Mouse (Mus musculus) ES-CJ7 (cell line): Measurements from ENCODE around the gene Sdk2.

ENCODE experiments used
- DNase-seq: peaks from one replicate; pipeline ENCODE4 v3.0.0; 2011; ENCODE audit warnings: low read depth, low spot score

Sdk2 gene

GRCm38 (mm10) chr11:114066951-114067762 is at the start of gene Sdk2:
Gene Sdk2, minus strand, starts transcription at chr11:114067046.
- peak; percentile 47 for DNase-seq

GRCm38 (mm10) chr11:114115077-114115476 is 48.2 kb upstream of the Sdk2 start:
- peak; percentile 9 for DNase-seq

- DNase-seq: no peak
These were observed 47.8 kb upstream of the Sdk2 start for GRCm38 (mm10) chr11:114114674-114115073.

DNA sequence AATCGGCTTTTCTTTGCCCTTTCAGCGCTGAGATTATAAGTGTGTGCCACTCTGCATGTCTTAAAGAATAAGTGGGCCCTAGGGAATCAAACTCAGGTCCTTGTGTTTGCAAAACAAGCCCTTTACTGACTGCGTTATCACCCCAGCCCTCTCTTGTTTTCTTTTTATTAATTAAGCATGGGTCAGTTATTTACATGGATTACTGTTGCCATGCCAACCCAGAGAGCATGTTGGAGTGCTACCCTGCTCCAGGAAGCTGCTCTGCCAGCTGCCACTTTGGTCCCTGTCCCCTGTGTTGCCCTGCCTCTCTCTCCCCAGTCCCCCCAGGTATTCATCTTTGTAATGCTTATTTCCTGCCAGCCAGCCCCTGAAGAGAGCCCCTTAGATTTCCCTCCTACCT is 44.0 kb upstream of the Sdk2 start:
- DNase-seq: no peak

DNA sequence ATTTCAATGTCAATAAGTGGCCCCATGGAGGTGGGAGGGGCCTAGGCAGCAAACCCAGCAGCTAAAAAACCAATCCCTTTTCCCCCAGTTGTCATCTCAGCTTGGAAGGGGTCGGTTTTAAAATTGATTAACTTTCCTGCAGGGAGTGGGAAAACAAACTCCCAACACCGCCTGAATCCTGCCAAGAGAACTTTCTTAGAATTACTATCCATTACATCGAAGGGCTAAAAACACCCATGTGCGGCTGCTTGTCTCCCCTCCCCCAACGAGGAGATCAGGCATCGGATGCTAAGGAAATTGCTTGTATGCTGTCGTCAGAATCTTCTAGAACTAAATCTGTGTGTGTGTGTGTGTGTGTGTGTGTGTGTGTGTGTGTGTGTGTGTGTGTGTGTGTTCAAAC is 26.8 kb upstream of the Sdk2 start:
- DNase-seq: no peak

DNA sequence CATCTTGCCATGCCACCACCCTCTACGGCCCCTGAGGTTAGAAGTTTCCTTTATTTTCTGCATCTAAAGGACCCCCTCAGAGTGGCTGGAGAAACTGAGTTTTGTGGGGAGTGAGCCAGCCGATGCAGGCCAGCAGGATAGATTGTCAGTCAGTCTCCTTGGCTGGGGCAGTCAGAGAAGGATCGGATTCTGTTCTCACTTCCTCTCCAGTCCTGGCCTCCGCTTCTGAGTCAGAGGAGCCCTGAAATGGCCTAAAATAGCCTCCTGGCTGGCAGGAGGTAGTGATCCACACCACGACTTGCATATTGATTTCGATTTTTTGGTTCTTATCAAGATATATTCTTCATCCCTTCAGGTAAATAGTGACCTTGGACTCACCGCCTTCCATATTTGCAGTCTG is 26.3 kb upstream of the Sdk2 start:
- no peak for DNase-seq

GRCm38 (mm10) chr11:114080606-114081005 is 13.8 kb upstream of the Sdk2 start:
- no peak for DNase-seq

GRCm38 (mm10) chr11:114072644-114073043 is 5.8 kb upstream of the Sdk2 start:
- no peak for DNase-seq

GRCm38 (mm10) chr11:114071998-114072397 is 5.2 kb upstream of the Sdk2 start:
- peak; percentile 78 for DNase-seq

- peak; percentile 58 for DNase-seq
These were observed 4.0 kb upstream of the Sdk2 start for GRCm38 (mm10) chr11:114070881-114071280.

GRCm38 (mm10) chr11:114070131-114070530 is 3.3 kb upstream of the Sdk2 start:
- DNase-seq: peak; percentile 23

DNA sequence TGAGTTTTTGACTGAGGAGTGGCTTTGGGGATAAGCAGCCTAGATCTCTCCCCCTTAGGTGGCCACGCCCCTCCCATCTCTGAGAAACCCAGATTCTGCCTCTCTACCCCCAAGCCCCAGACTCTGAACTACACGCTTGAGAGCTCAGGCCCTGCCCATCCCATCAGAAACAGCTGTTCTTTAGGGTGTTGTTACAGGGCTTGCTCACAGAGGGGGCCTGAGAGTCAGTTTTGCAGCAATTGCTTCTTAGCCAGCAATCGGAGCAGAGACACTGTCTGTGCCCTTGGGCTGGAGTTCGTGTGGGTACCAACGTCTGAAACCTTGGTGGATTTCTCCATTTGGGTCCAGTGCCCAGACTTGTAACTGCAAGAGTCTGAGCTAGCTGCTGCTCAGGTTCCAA is 1.5 kb upstream of the Sdk2 start:
- peak; percentile 89 for DNase-seq

DNA sequence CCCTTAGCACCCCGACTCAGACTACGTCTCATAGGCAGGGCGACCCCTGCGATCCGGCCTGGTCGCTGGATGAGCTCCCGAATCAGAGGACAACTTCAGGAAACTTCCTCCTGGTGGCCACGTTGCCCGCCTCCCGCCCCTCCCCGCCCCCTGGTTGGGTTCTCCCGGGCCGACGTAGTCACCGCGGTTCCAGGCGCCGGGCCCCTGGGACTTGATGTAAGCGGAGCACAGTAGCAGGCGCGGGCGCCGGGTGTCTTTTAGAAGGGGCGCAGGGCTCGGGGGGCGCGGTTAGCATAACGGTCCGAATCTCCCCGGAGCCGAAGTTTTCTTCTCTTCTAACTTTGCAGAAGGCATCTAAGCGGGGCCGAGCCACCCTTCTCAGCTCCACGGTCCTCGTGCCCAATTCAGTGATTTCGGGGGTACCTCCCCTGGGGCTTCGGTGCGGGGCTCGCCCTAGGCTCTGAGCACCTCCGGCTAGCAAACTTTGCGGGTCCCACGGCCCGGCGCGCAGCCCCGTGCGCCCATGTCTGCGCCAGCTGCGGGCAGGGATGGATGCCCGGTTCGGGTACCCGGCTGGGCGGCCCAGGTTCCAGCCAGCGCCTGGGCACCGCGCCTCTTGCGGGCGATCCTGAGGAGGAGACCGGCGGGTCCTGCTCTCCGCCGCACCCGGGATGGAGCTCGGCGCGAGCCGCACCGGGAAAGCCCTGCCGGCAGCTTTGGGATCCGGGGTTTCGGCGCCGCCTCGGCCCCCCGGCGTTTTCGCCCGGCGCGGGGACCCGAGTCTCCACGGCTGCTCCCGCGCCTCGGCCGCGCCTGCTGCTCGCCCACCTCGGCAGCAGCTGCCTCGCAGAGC is 522 bp downstream of the Sdk2 start:
- DNase-seq: no peak

GRCm38 (mm10) chr11:114065596-114065995 is 1.2 kb downstream of the Sdk2 start:
- DNase-seq: no peak

GRCm38 (mm10) chr11:114064871-114065388 is 1.9 kb downstream of the Sdk2 start:
- DNase-seq: no peak

DNA sequence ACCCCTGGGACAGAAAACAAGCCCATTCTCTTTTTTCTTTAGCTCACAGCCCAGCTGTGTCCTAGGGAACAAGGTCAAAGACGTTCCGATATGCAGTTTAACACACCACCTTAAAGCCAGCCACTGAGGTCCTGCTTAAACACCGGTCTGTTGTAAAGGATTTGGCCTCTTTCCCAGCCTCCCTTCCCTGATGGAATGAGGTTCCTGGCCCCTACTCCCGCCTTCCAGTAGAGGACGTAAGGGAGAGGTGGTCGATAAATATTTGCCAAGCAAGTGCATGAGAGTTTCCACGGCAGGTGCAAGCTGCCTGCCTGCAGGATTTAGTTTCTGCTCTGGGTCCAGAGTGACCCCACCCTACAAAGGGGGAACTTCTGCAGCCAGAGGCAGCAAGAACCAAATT is 4.9 kb downstream of the Sdk2 start:
- no peak for DNase-seq

DNA sequence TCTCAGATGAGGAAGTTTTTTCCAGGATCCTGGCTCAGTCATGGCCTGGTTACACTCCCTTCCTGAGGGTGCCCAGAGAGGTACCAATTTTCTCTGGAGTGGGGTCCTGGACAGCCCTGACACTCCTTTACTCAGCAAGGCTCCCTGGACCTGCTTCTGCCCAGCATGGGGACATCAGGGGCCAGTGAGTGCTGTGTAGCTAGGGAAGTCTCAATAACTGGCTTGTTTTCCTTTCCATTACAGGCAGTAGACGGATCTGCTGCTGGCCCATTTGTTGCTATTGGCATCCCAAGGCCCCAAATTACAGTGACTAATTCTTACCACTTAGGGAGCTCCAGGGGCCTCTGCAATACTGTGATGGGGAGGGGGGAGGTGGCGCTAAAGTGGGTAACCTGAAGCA is 5.6 kb downstream of the Sdk2 start:
- DNase-seq: no peak

DNA sequence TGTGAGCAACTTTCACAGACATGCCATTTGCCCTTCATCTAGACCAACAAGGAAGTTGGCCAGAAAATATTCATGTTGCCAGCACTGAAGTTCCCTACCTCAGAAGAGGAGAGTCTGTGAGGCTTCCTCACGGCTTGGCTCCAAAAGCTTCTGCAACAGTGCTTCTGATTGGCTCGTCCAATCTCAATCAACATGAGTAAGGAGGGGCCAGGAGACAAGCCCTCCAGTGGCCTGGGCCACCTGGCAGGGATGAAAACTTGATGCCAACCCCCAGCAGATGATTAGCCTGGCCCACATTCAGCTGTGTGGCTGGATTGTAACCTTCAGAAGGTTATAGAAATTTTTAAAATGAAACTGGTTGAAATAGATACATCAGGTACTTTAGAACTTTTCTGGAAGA is 10.5 kb downstream of the Sdk2 start:
- DNase-seq: no peak

- DNase-seq: no peak
These were observed 12.1 kb downstream of the Sdk2 start for GRCm38 (mm10) chr11:114054581-114055315.

- no peak for DNase-seq
These were observed 15.5 kb downstream of the Sdk2 start for GRCm38 (mm10) chr11:114051361-114051760.

DNA sequence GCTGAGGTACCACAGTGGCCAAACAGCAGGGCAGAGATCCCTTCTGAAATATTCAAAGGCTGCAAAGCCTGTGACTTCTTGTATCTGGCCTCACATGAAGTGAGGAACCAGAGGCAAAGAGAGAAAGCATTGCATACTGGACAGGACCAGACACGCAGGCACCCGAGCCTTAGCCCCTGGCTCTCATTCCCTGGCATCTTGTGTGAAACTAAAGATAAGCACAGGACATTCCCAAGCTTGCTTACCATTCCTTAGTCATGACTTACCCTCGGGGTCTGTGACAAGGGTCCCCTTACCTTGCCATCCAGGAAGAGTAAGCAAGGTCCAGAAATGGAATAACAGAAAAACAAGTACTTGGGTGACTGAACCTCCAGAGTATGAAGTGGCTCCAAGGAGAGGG is 16.3 kb downstream of the Sdk2 start:
- DNase-seq: no peak

DNA sequence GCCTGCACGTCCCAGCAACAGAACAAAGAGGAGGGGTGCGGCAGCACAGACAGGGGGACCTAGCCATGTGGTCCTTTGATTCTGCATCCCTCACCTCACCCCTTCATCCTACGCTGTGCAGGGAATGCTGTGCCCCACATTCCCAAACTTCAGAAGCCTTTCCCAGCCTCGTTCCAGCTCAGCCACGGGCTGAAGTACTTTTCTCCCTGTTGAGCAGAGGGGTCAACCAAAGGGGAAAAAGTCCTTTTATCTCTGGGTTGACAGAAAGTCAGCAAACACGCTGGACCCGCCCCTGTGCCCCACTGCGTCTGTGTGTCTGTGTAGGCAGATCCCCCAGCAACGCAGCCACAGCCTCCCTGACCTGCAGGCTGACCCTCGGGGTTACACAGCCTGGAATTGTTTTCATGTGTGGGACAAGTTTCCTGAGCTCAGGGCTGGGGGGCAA is 18.9 kb downstream of the Sdk2 start:
- no peak for DNase-seq
